Mouse (Mus musculus): ENCODE results near the gene Slc33a1.

GRCm38 (mm10) chr3:63963421-63964099 lies 1.0 kb downstream of the Slc33a1 start:
- no peak for TF ChIP-seq CTCF (IDR thresholded peaks at IDR 0.05; ENCODE audit: low read depth, low read length)
- TF ChIP-seq POLR2AphosphoS5 (IDR thresholded peaks at IDR 0.05; ENCODE audit: insufficient replicate concordance, low read depth, low read length): no peak
- no peak for TF ChIP-seq GATA2 (IDR thresholded peaks at IDR 0.05; ENCODE audit: borderline replicate concordance, low read depth, low read length)
- no peak for TF ChIP-seq GATA1 (IDR thresholded peaks at IDR 0.05; ENCODE audit: borderline replicate concordance, low read length)
